Mouse (Mus musculus) G1E (cell line): ENCODE results near the gene Phf10. TPM values are rescaled to one million over a fixed set of nuclear protein-coding genes. Genes with fewer than 3 reads are reported as not detected.

Source experiments
- ATAC-seq: 2 replicates; pipeline ENCODE4 v1.8.0; 2016; ENCODE audit warnings: mild to moderate bottlenecking; ENCODE audit not compliant: insufficient number of reproducible peaks, poor library complexity, low FRiP score, severe bottlenecking; ENCODE audit errors: extremely low read depth
- DNase-seq: peaks from one replicate; pipeline ENCODE4 v3.0.0; 2012; ENCODE audit warnings: low spot score
- H3K27me3 ChIP-seq: 2 replicates; pipeline ENCODE4 v1.6.1; 2012; ENCODE audit warnings: mild to moderate bottlenecking, low read length, inconsistent platforms; ENCODE audit not compliant: insufficient read depth
- H3K36me3 ChIP-seq: replicated peaks from 2 replicates; pipeline ENCODE3; 2012; ENCODE audit warnings: mild to moderate bottlenecking, inconsistent platforms
- H3K4me1 ChIP-seq: 2 replicates; pipeline ENCODE4 v1.6.1; 2012; ENCODE audit warnings: low read depth, low read length, inconsistent platforms, mixed read lengths; ENCODE audit not compliant: insufficient read depth
- H3K4me3 ChIP-seq: 2 replicates; pipeline ENCODE4 v1.5.1; 2012; ENCODE audit warnings: low read depth, mild to moderate bottlenecking, inconsistent platforms, low read length, moderate library complexity, mixed read lengths
- H3K9me3 ChIP-seq: replicated peaks from 2 replicates; pipeline ENCODE4 v1.6.1; 2012; ENCODE audit warnings: inconsistent platforms
- CTCF ChIP-seq: IDR thresholded peaks from 2 replicates; pipeline ENCODE4 v1.5.1; 2012; ENCODE audit warnings: low read depth, low read length, inconsistent platforms, mixed read lengths
- GATA1 ChIP-seq: IDR thresholded peaks from 2 replicates; pipeline ENCODE4 v1.6.1; 2012; ENCODE audit warnings: borderline replicate concordance, low read length, inconsistent platforms, mixed read lengths
- GATA2 ChIP-seq: IDR thresholded peaks from 2 replicates; pipeline ENCODE4 v1.6.1; 2012; ENCODE audit warnings: low read depth, low read length, inconsistent platforms, borderline replicate concordance
- POLR2AphosphoS5 ChIP-seq: IDR thresholded peaks from 2 replicates; pipeline ENCODE4 v1.6.1; 2012; ENCODE audit warnings: low read depth, low read length, inconsistent platforms; ENCODE audit not compliant: insufficient replicate concordance
- TAL1 ChIP-seq: conservative IDR thresholded peaks from 2 replicates; pipeline ENCODE4 v1.6.1; 2012; ENCODE audit warnings: low read depth, low read length, inconsistent platforms, mixed read lengths
- polyA plus RNA-seq: library from polyadenylated mRNA; stranded (reverse); fragments of >175 nt; gene quantifications from 2 replicates; pipeline ENCODE4 v1.2.3, GENCODE M21; 2012
- total RNA-seq, 2 experiments: library from RNA; stranded (forward) in 1 of 2; stranded (reverse) in 1 of 2; fragments of 200-1000 nt in 1 of 2; fragments of >200 nt in 1 of 2; fragmentation: Nextera tagmentation in 1 of 2; gene quantifications; 2 replicates each; pipeline ENCODE4 v1.2.3; 2014 to 2017

Phf10 gene
- total and polyA plus RNA-seq, 3 experiments = 124 to 239 (median 125) TPM

DNA sequence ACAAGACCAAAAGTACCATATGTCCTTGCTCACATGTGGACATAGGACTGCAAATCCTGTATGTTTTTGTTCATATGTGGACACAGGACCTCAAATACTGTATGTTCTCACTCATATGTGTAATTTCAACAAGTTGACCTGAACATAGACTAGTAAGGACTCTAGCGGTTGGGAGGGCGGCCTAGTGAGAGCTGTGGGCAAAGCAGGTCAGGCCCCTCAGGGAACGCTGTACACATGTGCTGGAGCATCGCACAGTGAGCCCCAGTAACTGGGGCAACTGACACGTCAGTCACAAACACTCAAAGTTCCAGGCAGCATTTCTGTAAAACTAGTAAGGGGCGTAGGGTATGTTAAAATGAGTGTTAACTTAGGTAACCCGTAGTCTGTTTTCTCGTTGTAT, 48.1 kb downstream of the Phf10 start:
- H3K27me3 ChIP-seq = peaks cover 17% of the 10 kb centered on the region
- TF ChIP-seq CTCF (no peak), POLR2AphosphoS5 (no peak), GATA2 (no peak), TAL1 (no peak), GATA1 (no peak)
- ATAC-seq = no peak
- no peaks in the 10 kb centered on the region for H3K9me3 ChIP-seq
- H3K36me3 ChIP-seq = no peaks in the 10 kb centered on the region
- H3K4me1 ChIP-seq = no peaks in the 10 kb centered on the region
- no peak for DNase-seq
- no peak overlapping the region for H3K4me3 ChIP-seq

DNA sequence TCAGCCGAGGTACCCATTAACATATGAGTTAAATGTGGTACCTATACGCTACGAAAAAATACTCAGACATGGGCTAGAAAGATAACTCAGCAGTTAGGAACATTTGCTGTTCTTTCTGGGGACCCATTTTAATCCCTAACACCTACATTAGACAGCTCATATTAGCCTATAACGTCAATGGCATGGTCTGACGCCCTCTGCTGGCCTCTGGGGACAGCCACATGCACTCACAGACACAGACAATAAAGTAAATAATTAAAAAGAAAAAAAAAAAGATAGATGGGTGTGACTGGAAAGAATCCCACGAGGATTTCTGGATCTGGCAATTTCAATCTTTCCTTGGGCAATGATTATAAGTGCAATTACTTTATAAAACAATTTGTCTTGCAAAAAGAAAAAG, 48.7 kb downstream of the Phf10 start:
- H3K4me1 ChIP-seq = no peaks in the 10 kb centered on the region
- DNase-seq = no peak
- H3K36me3 ChIP-seq = no peaks in the 10 kb centered on the region
- no peak for TF ChIP-seq TAL1
- TF ChIP-seq GATA1 = no peak
- no peak for TF ChIP-seq POLR2AphosphoS5
- TF ChIP-seq CTCF = no peak
- no peak for TF ChIP-seq GATA2
- peaks cover 14% of the 10 kb centered on the region for H3K27me3 ChIP-seq
- no peak for ATAC-seq
- H3K4me3 ChIP-seq = no peak overlapping the region
- no peaks in the 10 kb centered on the region for H3K9me3 ChIP-seq

DNA sequence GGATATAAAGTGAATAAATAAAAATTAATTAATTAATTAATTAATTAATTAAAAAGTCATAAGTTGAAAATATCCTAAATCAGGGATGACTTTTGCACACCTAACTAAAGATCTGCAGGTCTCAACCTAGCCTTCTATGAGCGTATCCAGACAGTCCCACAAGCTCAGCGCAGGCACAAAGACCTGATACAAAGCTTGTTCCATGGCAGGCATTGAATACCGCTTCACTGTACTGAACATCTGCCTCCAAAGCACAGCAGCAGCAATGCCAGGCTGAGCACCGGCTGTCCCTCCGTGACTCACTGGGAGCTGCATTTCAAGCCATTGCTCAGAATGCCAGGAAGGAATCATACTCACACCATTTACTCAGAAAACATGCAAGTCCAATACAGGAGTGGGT, 50.3 kb downstream of the Phf10 start:
- no peaks in the 10 kb centered on the region for H3K4me1 ChIP-seq
- H3K36me3 ChIP-seq = no peaks in the 10 kb centered on the region
- peaks cover 19% of the 10 kb centered on the region for H3K27me3 ChIP-seq
- ATAC-seq (no peak), DNase-seq (no peak)
- H3K4me3 ChIP-seq = no peak overlapping the region
- TF ChIP-seq CTCF = no peak
- no peak for TF ChIP-seq TAL1
- no peak for TF ChIP-seq GATA1
- TF ChIP-seq GATA2 = no peak
- no peak for TF ChIP-seq POLR2AphosphoS5
- H3K9me3 ChIP-seq = no peaks in the 10 kb centered on the region

DNA sequence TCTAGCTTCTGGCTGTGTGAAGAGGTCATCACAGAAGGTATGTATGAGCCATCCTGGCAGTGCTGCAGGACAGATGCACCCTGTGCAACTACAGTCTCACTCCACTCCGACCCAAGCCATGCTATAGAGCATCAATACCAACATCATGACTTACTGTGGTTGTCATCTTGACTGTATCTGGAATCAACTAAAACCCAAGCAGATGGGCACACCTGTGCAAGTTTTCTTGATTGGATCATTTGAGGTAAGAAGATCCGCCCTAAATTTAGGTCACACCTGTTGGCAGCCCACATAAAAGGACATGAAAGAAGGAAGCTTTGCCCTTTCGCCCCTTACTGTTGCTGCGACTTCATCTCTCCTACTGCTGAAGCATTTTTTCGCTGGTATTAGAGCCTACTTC, 51.7 kb downstream of the Phf10 start:
- H3K4me1 ChIP-seq = no peaks in the 10 kb centered on the region
- DNase-seq (no peak), ATAC-seq (no peak)
- peaks cover 19% of the 10 kb centered on the region for H3K27me3 ChIP-seq
- H3K4me3 ChIP-seq = no peak overlapping the region
- TF ChIP-seq POLR2AphosphoS5 = no peak
- TF ChIP-seq TAL1 = no peak
- TF ChIP-seq GATA1 = no peak
- TF ChIP-seq CTCF = no peak
- no peak for TF ChIP-seq GATA2
- H3K36me3 ChIP-seq = no peaks in the 10 kb centered on the region
- no peaks in the 10 kb centered on the region for H3K9me3 ChIP-seq

DNA sequence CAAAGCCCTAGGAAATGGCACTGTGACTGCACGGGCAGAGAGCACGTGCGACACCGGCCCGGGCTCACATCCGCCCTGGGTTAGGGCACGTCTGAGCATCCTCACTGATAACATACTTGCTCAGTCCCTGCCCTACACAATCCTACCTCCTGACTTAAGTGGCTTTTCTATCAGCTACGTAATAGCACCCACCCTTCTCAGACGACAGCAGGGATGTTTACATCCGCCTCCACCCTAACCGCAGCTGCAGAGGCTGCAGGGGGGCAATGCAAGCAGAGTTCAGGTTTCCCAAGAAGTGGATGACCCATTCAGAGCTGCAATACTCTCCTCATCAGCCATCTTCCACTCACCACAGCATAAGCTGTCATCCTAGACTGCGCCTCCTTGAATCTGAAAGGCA, 53.9 kb downstream of the Phf10 start:
- H3K4me1 ChIP-seq = no peaks in the 10 kb centered on the region
- peaks cover 28% of the 10 kb centered on the region for H3K27me3 ChIP-seq
- no peak overlapping the region for H3K4me3 ChIP-seq
- no peak for DNase-seq
- no peaks in the 10 kb centered on the region for H3K36me3 ChIP-seq
- TF ChIP-seq GATA2 = no peak
- TF ChIP-seq GATA1 = no peak
- no peak for TF ChIP-seq CTCF
- no peak for TF ChIP-seq POLR2AphosphoS5
- no peak for TF ChIP-seq TAL1
- no peak for ATAC-seq
- H3K9me3 ChIP-seq = no peaks in the 10 kb centered on the region

DNA sequence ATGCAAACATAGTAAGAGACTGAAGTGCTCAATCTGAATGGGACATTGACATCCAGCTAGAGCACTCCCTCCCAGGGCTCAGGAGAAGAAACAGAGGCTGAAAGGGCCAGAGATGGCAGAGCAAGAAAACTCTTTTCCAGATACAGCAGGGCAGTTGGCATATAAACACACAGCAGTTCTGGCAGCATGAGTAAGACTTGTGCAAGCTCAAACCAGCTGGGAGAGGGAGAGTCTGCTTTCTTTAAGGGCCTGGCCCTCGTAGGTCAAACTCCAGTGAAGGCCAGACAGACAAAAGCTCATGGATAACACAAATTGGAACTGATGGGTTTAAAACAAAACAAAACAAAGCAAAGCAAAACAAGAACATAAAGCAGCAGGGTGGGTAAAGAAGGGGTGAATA, 54.5 kb downstream of the Phf10 start:
- H3K36me3 ChIP-seq = no peaks in the 10 kb centered on the region
- no peak for DNase-seq
- H3K27me3 ChIP-seq = peaks cover 32% of the 10 kb centered on the region
- no peaks in the 10 kb centered on the region for H3K9me3 ChIP-seq
- TF ChIP-seq GATA1 (no peak), POLR2AphosphoS5 (no peak), CTCF (no peak), TAL1 (no peak), GATA2 (no peak)
- ATAC-seq = no peak
- H3K4me3 ChIP-seq = no peak overlapping the region
- H3K4me1 ChIP-seq = no peaks in the 10 kb centered on the region
